Mouse (Mus musculus): ENCODE data around the gene Cnot9.
"Not testable (repeated sequence)": the region's sequence is repeated elsewhere in the genome, so short reads cannot be mapped to it uniquely, and the experiment has no call there.

Gene Cnot9

GRCm38 (mm10) chr1:74505721-74506464, at the start of gene Cnot9:
Gene Cnot9, plus strand, starts transcription at chr1:74506058.
- peak; percentile 100 for DNase-seq (ENCODE audit: extremely low spot score, low spot score)

GRCm38 (mm10) chr1:74460273-74460672, 45.6 kb upstream of the Cnot9 start:
- no peak for DNase-seq (ENCODE audit: extremely low spot score, low spot score)

- no peak for DNase-seq (ENCODE audit: extremely low spot score, low spot score)
Observed at GRCm38 (mm10) chr1:74485792-74486191, 20.1 kb upstream of the Cnot9 start.

DNA sequence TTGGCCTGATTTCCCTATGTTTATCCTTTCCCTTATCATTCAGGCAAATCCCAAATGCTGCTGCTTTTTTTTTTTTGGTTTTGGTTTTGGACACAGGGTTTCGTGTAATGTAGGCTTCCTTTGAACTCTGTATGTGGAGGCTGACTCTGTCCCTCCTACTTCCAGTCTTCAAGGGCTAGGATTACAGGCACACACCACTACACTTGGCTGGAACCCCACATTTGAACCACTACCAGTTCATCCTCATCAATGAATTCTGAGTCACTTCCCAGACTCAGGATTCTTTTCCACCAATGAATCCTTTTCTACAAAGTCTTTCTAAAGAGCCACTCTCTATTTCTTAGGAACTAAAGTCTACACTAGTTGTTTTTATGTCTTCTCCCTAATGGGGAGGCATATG, 4.8 kb upstream of the Cnot9 start:
- DNase-seq (ENCODE audit: extremely low spot score, low spot score) = no peak

DNA sequence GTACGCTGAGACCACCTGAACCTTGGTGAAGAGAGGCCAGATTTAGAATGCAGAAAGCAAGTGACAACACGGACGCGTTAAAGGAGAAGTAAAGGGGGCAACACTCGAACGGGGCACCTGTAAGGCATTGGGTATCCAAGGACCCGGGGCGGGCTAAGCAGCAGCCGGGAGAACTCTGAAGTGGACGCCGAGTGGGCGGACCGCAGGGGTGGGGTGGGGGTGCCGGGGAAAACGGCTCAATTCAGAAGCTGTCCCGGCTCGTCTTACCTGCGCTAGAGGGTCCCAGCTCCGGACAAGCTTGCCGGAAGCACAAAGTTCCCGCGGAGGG, 501 bp upstream of the Cnot9 start:
- no peak for DNase-seq (ENCODE audit: extremely low spot score, low spot score)

GRCm38 (mm10) chr1:74506471-74506881, 618 bp downstream of the Cnot9 start:
- DNase-seq (ENCODE audit: extremely low spot score, low spot score) = peak; percentile 92

GRCm38 (mm10) chr1:74507780-74508179, 1.9 kb downstream of the Cnot9 start:
- DNase-seq (ENCODE audit: extremely low spot score, low spot score) = no peak

DNA sequence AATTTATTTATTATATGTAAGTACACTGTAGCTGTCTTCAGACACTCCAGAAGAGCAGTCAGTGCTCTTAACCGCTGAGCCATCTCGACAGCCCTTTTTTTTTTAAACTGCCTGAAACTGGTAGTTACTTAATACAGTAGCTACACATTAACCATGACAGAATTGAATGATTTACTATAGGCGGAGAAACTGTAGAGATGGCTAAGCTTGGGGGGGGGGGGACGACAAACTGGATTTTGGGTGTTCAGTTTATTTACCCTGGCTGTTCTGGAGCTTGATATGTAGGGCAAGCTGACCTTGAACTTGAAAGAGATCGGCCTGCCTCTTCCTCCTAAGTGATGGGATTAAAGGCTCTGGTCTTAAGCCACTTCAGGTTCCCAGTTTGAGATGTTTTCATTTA, 5.4 kb downstream of the Cnot9 start:
- DNase-seq (ENCODE audit: extremely low spot score, low spot score) = no peak

DNA sequence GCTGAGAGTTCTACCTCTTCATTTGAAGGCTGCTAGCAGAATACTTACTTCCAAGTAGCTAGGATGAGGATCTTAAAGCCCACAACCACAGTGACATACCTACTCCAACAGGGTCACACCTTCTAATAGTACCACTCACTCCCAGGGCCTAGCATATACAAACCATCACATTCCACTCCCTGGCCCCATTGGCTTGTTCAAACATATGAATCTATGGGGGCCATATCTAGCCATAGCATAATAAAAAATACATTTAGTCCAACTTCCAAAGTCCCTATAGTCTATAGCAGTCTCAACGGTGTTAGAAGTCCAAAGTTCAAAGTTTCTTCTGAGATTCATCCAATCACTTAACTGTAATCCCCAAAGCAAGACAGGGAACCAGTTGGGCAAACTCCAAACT, 7.1 kb downstream of the Cnot9 start:
- not testable (repeated sequence) for DNase-seq (ENCODE audit: extremely low spot score, low spot score)

- no peak for DNase-seq (ENCODE audit: extremely low spot score, low spot score)
Observed at GRCm38 (mm10) chr1:74519875-74520274, 14.0 kb downstream of the Cnot9 start.

GRCm38 (mm10) chr1:74524746-74525145, 18.9 kb downstream of the Cnot9 start:
- no peak for DNase-seq (ENCODE audit: extremely low spot score, low spot score)

- DNase-seq (ENCODE audit: extremely low spot score, low spot score) = no peak
Observed at GRCm38 (mm10) chr1:74528589-74528988, 22.7 kb downstream of the Cnot9 start.

DNA sequence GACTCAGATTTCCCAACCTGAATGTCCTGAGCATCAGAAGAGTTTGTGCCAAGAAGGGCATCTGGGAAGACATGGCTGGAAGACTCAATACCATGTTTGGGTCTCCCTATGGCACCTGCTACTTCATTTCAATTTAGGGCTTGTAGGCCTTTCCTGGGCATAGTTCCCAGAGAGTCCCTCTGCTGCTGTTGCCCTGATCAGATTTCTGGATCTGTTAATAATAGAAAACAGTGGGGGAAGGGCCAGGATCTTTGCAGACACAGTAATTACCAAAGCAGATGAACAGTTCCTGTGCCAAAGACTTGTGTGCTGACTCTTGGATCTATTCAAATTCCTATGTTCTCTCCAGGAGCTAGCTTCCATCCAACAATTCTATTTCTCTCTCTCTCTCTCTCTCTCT, 32.8 kb downstream of the Cnot9 start:
- DNase-seq (ENCODE audit: extremely low spot score, low spot score) = no peak

DNA sequence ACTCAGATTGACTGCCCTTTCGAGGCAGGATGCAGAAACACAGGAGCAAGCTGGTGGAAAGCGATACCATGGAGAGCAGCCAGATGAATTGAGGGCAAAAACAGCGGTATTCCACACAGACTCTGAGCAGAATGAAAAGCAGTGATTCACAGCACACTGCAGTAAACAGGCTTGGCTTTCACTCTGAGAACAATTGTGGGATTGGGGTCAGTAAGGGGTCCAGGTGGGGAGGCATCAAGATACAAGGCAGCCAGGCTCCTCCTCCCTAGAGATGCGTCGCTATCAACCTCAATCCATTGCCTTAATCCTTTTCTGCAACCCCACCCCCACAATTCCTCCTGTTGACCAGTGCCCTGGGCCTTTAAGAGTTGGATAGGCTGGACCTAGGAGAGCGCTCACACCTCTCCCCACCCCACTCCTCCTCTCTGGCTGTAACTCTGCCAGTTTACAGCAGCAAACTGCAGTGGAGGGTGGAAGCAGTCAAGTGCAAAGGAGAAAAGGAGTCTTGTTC, 36.6 kb downstream of the Cnot9 start, which contains the start of gene Plcd4:
Gene Plcd4 (plus strand): TSS at position 438 of the 511 bp plus-strand sequence.
- no peak for DNase-seq (ENCODE audit: extremely low spot score, low spot score)

DNA sequence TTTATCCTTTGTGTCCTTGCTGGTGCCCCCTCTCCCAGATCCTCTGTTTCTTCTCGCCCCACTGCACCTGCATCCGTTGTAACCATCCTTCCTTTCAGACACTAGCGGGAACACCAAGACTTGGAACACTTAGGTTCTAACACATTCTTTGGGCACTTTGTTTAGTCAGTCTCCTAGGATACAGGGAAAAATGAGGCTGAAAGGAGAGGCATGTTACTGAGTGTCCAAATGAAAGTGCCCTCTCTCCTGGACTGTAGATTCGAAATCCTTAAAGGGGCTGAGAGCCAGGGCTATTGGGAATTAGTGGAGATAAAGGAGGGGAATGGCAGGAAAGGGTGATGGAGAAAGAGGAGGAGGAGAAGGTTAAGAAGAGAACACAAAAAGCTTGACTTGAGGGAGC, 38.3 kb downstream of the Cnot9 start, which contains the start of gene Usp37:
Gene Usp37 (minus strand): TSS at position 101 of the 400 bp plus-strand sequence.
- no peak for DNase-seq (ENCODE audit: extremely low spot score, low spot score)

DNA sequence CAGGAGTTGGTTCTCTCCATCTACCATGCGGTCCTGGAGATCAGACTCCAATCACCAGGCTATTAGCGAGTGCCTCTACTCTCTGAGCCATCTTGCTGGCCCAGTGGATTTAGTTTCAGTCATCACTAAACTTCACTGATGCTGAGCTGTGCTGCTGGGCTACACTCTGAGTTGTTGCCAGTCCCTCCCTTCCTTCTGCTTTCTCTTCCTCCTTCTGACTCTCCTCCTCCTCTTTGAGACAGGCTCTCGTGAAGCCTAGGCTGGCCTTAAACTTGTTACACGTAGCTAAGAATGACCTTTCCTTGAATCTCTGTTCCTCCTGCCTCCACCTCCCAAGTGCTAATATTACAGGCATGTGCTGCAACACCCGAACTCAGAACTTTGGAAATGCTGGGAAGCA, 53.2 kb downstream of the Cnot9 start:
- no peak for DNase-seq (ENCODE audit: extremely low spot score, low spot score)

GRCm38 (mm10) chr1:74565834-74566233, 60.0 kb downstream of the Cnot9 start:
- DNase-seq (ENCODE audit: extremely low spot score, low spot score) = no peak

DNA sequence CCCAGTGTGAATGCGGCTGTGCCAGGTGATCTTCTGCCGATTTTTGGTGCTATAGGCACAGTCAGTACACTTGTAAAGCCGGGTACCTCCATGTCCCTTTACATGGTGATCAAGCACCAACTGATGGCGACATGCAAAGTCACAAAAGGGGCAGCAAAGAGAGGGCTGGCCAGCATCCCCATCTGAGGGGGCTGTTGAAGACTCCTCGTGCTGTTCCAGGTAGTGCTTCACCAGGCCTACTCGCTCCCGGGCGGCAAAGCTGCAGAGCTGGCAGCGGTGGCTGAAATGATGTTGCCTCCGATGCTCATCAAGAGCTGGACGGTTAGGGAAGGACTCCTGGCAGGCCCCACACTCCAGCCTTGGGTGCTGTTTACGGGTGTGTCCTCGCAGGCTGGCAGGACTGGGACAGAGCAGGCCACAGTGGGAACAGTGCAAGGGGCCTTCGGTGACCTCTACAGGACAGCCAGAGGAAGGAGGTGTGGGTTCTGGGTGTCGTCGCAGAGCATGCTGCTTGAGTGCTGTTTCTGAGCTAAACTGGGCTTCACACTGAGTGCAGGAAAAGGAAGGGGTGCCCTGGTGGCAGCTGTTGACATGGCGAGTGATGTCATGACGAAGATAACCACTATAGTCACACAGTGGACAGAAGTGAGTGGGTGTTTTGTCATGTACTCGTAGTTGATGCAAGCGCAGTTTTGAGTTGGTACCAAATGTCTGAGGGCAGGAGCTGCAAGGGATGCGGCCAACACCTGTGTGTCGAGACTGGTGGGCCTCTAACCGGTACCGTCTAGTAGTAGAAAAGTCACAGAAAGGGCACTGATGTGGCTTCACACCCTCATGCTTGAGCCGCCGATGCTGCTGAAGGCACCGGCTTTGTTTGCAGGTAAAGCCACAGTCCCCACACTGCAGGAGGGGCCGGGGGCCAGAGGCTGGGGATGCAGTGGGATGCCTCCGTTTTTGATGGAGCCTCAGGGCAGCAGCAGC, 64.2 kb downstream of the Cnot9 start:
- no peak for DNase-seq (ENCODE audit: extremely low spot score, low spot score)

All from neural tube, embryonic 10.5 days (tissue).